Mouse (Mus musculus) naive thymus-derived CD4-positive, alpha-beta T cell, adult 2 months (primary cell): Measurements from ENCODE around the gene Spc24.
"Not testable (repeated sequence)": the region's sequence is repeated elsewhere in the genome, so short reads cannot be mapped to it uniquely, and the experiment has no call there.

Experiments used
- DNase-seq: peaks from one replicate; pipeline ENCODE4 v3.0.0-alpha.2; 2011; ENCODE audit warnings: low read depth

The Spc24 gene

GRCm38 (mm10) chr9:21760155-21761088, at the start of gene Spc24:
Spc24 (minus strand) TSS chr9:21760303.
- DNase-seq = peak; percentile 98

- DNase-seq = no peak
Measured at GRCm38 (mm10) chr9:21808561-21808960, 48.5 kb upstream of the Spc24 start.

GRCm38 (mm10) chr9:21806976-21807375, 46.9 kb upstream of the Spc24 start:
- DNase-seq = no peak

GRCm38 (mm10) chr9:21806363-21806762, 46.3 kb upstream of the Spc24 start:
- DNase-seq = no peak

GRCm38 (mm10) chr9:21803986-21804644, 44.0 kb upstream of the Spc24 start:
- peak; percentile 81 for DNase-seq

GRCm38 (mm10) chr9:21801591-21801990, 41.5 kb upstream of the Spc24 start:
- no peak for DNase-seq

- no peak for DNase-seq
Measured at GRCm38 (mm10) chr9:21801121-21801520, 41.0 kb upstream of the Spc24 start.

- peak; percentile 13 for DNase-seq
Measured at GRCm38 (mm10) chr9:21799010-21799350, 38.9 kb upstream of the Spc24 start.

- peak; percentile 80 for DNase-seq
Measured at GRCm38 (mm10) chr9:21798345-21799009, 38.4 kb upstream of the Spc24 start, which contains the start of gene Kank2. Kank2 (minus strand) TSS chr9:21798744.

- DNase-seq = no peak
Measured at GRCm38 (mm10) chr9:21797921-21798344, 37.8 kb upstream of the Spc24 start.

GRCm38 (mm10) chr9:21796919-21797318, 36.8 kb upstream of the Spc24 start:
- no peak for DNase-seq

GRCm38 (mm10) chr9:21796259-21796658, 36.2 kb upstream of the Spc24 start:
- DNase-seq = no peak

- no peak for DNase-seq
Measured at GRCm38 (mm10) chr9:21795579-21795978, 35.5 kb upstream of the Spc24 start.

GRCm38 (mm10) chr9:21794925-21795324, 34.8 kb upstream of the Spc24 start:
- no peak for DNase-seq

- DNase-seq = no peak
Measured at GRCm38 (mm10) chr9:21794344-21794834, 34.3 kb upstream of the Spc24 start.

GRCm38 (mm10) chr9:21793507-21793906, 33.4 kb upstream of the Spc24 start:
- not testable (repeated sequence) for DNase-seq

- no peak for DNase-seq
Measured at GRCm38 (mm10) chr9:21792644-21793043, 32.5 kb upstream of the Spc24 start.

GRCm38 (mm10) chr9:21791861-21792260, 31.8 kb upstream of the Spc24 start:
- no peak for DNase-seq

GRCm38 (mm10) chr9:21788234-21788633, 28.1 kb upstream of the Spc24 start:
- no peak for DNase-seq

GRCm38 (mm10) chr9:21787654-21788053, 27.6 kb upstream of the Spc24 start:
- no peak for DNase-seq

GRCm38 (mm10) chr9:21786906-21787305, 26.8 kb upstream of the Spc24 start:
- peak; percentile 67 for DNase-seq

- DNase-seq = not testable (repeated sequence)
Measured at GRCm38 (mm10) chr9:21786309-21786708, 26.2 kb upstream of the Spc24 start.
